Mouse (Mus musculus) hindbrain, embryonic 13.5 days (tissue): Measurements from ENCODE around the gene Tmprss12. TPM values are rescaled to one million over a fixed set of nuclear protein-coding genes. Genes with fewer than 3 reads are reported as not detected.
"Not testable (repeated sequence)": the region's sequence is repeated elsewhere in the genome, so short reads cannot be mapped to it uniquely, and the experiment has no call there.

Source experiments
- ATAC-seq: fragments of 200-750 bp; cut with Nextera tagmentation; 2 replicates; pipeline ENCODE4 v1.8.0; 2017; ENCODE audit warnings: moderate TSS enrichment; ENCODE audit not compliant: low FRiP score
- H3K27ac ChIP-seq: fragments of 300-500 bp; sonication (generic); 2 replicates; pipeline ENCODE4 v1.5.1; 2015; ENCODE audit warnings: inconsistent platforms, mild to moderate bottlenecking, moderate library complexity
- H3K27me3 ChIP-seq: fragments of 300-500 bp; sonication (generic); 2 replicates; pipeline ENCODE4 v1.6.1; 2015; ENCODE audit warnings: mild to moderate bottlenecking, inconsistent platforms
- H3K36me3 ChIP-seq: fragments of 300-500 bp; sonication (generic); 2 replicates; pipeline ENCODE4 v1.6.1; 2015; ENCODE audit warnings: mild to moderate bottlenecking, inconsistent platforms
- H3K4me1 ChIP-seq: fragments of 300-500 bp; sonication (generic); replicated peaks from 2 replicates; pipeline ENCODE4 v1.6.1; 2015; ENCODE audit warnings: inconsistent platforms
- H3K4me2 ChIP-seq: fragments of 300-500 bp; sonication (generic); 2 replicates; pipeline ENCODE4 v1.6.1; 2015; ENCODE audit warnings: inconsistent platforms, mild to moderate bottlenecking, moderate library complexity
- H3K4me3 ChIP-seq: fragments of 300-500 bp; sonication (generic); 2 replicates; pipeline ENCODE4 v1.5.1; 2015; ENCODE audit warnings: mild to moderate bottlenecking, inconsistent platforms
- H3K9ac ChIP-seq: fragments of 300-500 bp; sonication (generic); 2 replicates; pipeline ENCODE4 v1.6.1; 2015; ENCODE audit warnings: mild to moderate bottlenecking, inconsistent platforms
- H3K9me3 ChIP-seq: fragments of 300-500 bp; sonication (generic); 2 replicates; pipeline ENCODE4 v1.6.1; 2016; ENCODE audit warnings: inconsistent platforms
- WGBS: fragments of 180-500 bp; shearing (Covaris S2); methylation state at CpG from one replicate; pipeline ENCODE4 v1.1.7; 2015; 5-methylcytosine and 5-hydroxymethylcytosine counted together
- polyA plus RNA-seq: library from polyadenylated mRNA; unstranded; fragments of >200 nt; fragmentation: Nextera tagmentation; extraction: Ambion mirVana; gene quantifications from 2 replicates; pipeline ENCODE4 v1.2.1, GENCODE M21; 2015

The Tmprss12 gene
- polyA plus RNA-seq, 1 experiment from 2014 or later: not detected

- H3K4me3 ChIP-seq, H3K4me1 ChIP-seq, H3K4me2 ChIP-seq, ATAC-seq, H3K9me3 ChIP-seq, H3K27ac ChIP-seq, H3K9ac ChIP-seq, H3K27me3 ChIP-seq, H3K36me3 ChIP-seq: not testable (repeated sequence)
Observed at GRCm38 (mm10) chr15:100337328-100337727, 56.7 kb downstream of the Tmprss12 start.

GRCm38 (mm10) chr15:100337847-100338246 lies 57.2 kb downstream of the Tmprss12 start:
- H3K27me3 ChIP-seq, H3K9ac ChIP-seq, H3K4me1 ChIP-seq, H3K4me3 ChIP-seq, H3K36me3 ChIP-seq, H3K4me2 ChIP-seq, H3K9me3 ChIP-seq, ATAC-seq, H3K27ac ChIP-seq: not testable (repeated sequence)
- 42% methylated on average over 10 of the region's 10 CpGs for WGBS

GRCm38 (mm10) chr15:100341314-100341980 lies 60.8 kb downstream of the Tmprss12 start:
- H3K9me3 ChIP-seq, ATAC-seq, H3K4me1 ChIP-seq, H3K27ac ChIP-seq, H3K4me3 ChIP-seq, H3K36me3 ChIP-seq, H3K27me3 ChIP-seq, H3K9ac ChIP-seq, H3K4me2 ChIP-seq: not testable (repeated sequence)
- 88% methylated on average over 5 of the region's 5 CpGs for WGBS

Other genes with a start within 250 kb of the Tmprss12 start
- 19.1 and 19.6 TPM in 2 replicates for gene Dip2b, start 242.2 kb upstream of the Tmprss12 start, polyA plus RNA-seq
- 17.5 and 17.7 TPM in 2 replicates for gene Atf1, start 53.0 kb upstream of the Tmprss12 start, polyA plus RNA-seq
- gene Mettl7a1, start 23.3 kb downstream of the Tmprss12 start, polyA plus RNA-seq: 3.2 and 4.3 TPM in 2 replicates
- 0.13 and 0.31 TPM in 2 replicates for gene Mettl7a3, start 54.1 kb downstream of the Tmprss12 start, polyA plus RNA-seq
- 0.62 TPM in 1 of 2 replicates, not detected in the other for gene Methig1, start 72.3 kb downstream of the Tmprss12 start, polyA plus RNA-seq
- gene Mettl7a2, start 72.4 kb downstream of the Tmprss12 start, polyA plus RNA-seq: not detected in 2 replicates
- gene Higd1c, start 83.7 kb downstream of the Tmprss12 start, polyA plus RNA-seq: not detected in 2 replicates
- 0.10 and 0.14 TPM in 2 replicates for gene Gm5475, start 141.3 kb downstream of the Tmprss12 start, polyA plus RNA-seq
- gene Slc11a2, start 144.2 kb downstream of the Tmprss12 start, polyA plus RNA-seq: 23.8 and 24.1 TPM in 2 replicates
- gene Letmd1, start 188.2 kb downstream of the Tmprss12 start, polyA plus RNA-seq: 53.1 and 56.4 TPM in 2 replicates
- 43.2 and 44.4 TPM in 2 replicates for gene Csrnp2, start 214.7 kb downstream of the Tmprss12 start, polyA plus RNA-seq